Mouse (Mus musculus): Measurements from ENCODE around the gene Camk2g. TPM values are rescaled to one million over a fixed set of nuclear protein-coding genes. Genes with fewer than 3 reads are reported as not detected.

Gene Camk2g
- total and polyA plus RNA-seq, 3 experiments, result 15.7 to 33.1 (median 18.5) TPM

GRCm38 (mm10) chr14:20829523-20830366 is 35.9 kb upstream of the Camk2g start (continued):
- TF ChIP-seq ELF1 (IDR thresholded peaks at IDR 0.05; ENCODE audit: low read depth, low read length) (0 out of 2 replicates have a peak, but pooled peaks have one; percentile 31), MAX (IDR thresholded peaks at IDR 0.05; ENCODE audit: low read length) (peak; percentile 55; the same call in 1 of the 2 replicates), CHD2 (IDR thresholded peaks at IDR 0.05; ENCODE audit: low read length) (0 out of 2 replicates have a peak, but pooled peaks have one; percentile 31), TBP (conservative IDR thresholded peaks at IDR 0.05; ENCODE audit: low read depth, low read length) (0 out of 2 replicates have a peak, but pooled peaks have one; percentile 12), ZNF384 (IDR thresholded peaks at IDR 0.05; ENCODE audit: low read depth, low read length) (peak; percentile 88), MAFK (IDR thresholded peaks at IDR 0.05; ENCODE audit: insufficient replicate concordance, low read length) (peak; percentile 45; the same call in 1 of the 2 replicates)

- Histone ChIP-seq H3K36me3 (replicated peaks in 1 of 2; ENCODE audit: control insufficient read depth in 1 of 2, insufficient read depth in 1 of 2, low read length in 1 of 2) (no peaks in the 10 kb centered on the region), H3K27me3 (replicated peaks) (no peaks in the 10 kb centered on the region), H3K4me1 (ENCODE audit: control insufficient read depth in 1 of 2, insufficient read depth in 2 of 2) (peaks cover 18 to 81% of the 10 kb centered on the region in 2 experiments), H3K4me3 (replicated peaks in 1 of 3; ENCODE audit: low read depth in 2 of 3, low read length in 2 of 3, poor library complexity in 1 of 3) (no peak overlapping the region), H3K4me2 (ENCODE audit: insufficient read depth, low read depth, poor library complexity, severe bottlenecking) (no peak overlapping the region), H3K9me3 (replicated peaks; ENCODE audit: low read length) (no peaks in the 10 kb centered on the region), H3K9ac (ENCODE audit: insufficient read depth, low read depth) (no peak overlapping the region), H3K79me2 (replicated peaks; ENCODE audit: control insufficient read depth, extremely low read depth, insufficient read depth, poor library complexity, severe bottlenecking) (no peaks in the 10 kb centered on the region), H3K27ac (ENCODE audit: insufficient read depth, low read depth) (no peak overlapping the region)
- in situ Hi-C loops (cut with MboI; ENCODE audit: low pct_ligation_motif_present, low pct_unique_long_range_greater_than_20kb, low sequenced_read_pairs), result no loop called here
- DNase-seq (ENCODE audit: extremely low read depth), result no peak
- TF ChIP-seq CHD1 (IDR thresholded peaks at IDR 0.05; ENCODE audit: low read depth, low read length), result no peak
- TF ChIP-seq MYC (IDR thresholded peaks at IDR 0.05; ENCODE audit: low read depth, low read length), result no peak
- no peak for TF ChIP-seq JUND (conservative IDR thresholded peaks at IDR 0.05; ENCODE audit: low read depth, low read length)
- TF ChIP-seq MEF2A (IDR thresholded peaks at IDR 0.05; ENCODE audit: borderline replicate concordance, low read depth, low read length), result no peak
- no peak for TF ChIP-seq RAD21 (IDR thresholded peaks at IDR 0.05; ENCODE audit: low read depth, low read length)
- no peak for TF ChIP-seq NRF1 (IDR thresholded peaks at IDR 0.05; ENCODE audit: low read depth, low read length)
- TF ChIP-seq BHLHE40 (IDR thresholded peaks at IDR 0.05; ENCODE audit: low read depth, low read length), result no peak
- no peak for TF ChIP-seq JUN (IDR thresholded peaks at IDR 0.05; ENCODE audit: insufficient read depth, low read depth, low read length)
- TF ChIP-seq MAX (IDR thresholded peaks at IDR 0.05; ENCODE audit: low read length), result no peak
- no peak for TF ChIP-seq CTCF (conservative IDR thresholded peaks at IDR 0.05 in 1 of 2, IDR thresholded peaks at IDR 0.05 in 1 of 2; ENCODE audit: low read depth in 2 of 2, low read length in 2 of 2)
- no peak for TF ChIP-seq E2F4 (IDR thresholded peaks at IDR 0.05; ENCODE audit: insufficient replicate concordance, low read depth, low read length)
- no peak for TF ChIP-seq TBP (conservative IDR thresholded peaks at IDR 0.05; ENCODE audit: low read depth, low read length)
- dilution Hi-C loops (cut with MboI; ENCODE audit: extremely low pct_ligation_motif_present, extremely low pct_unique_long_range_greater_than_20kb, low sequenced_read_pairs), result no loop called here
These were observed 34.6 kb upstream of the Camk2g start for GRCm38 (mm10) chr14:20828524-20828923.

GRCm38 (mm10) chr14:20827491-20827890 is 33.6 kb upstream of the Camk2g start:
- Histone ChIP-seq H3K36me3 (replicated peaks in 1 of 2; ENCODE audit: control insufficient read depth in 1 of 2, insufficient read depth in 1 of 2, low read length in 1 of 2) (no peaks in the 10 kb centered on the region), H3K4me2 (ENCODE audit: insufficient read depth, low read depth, poor library complexity, severe bottlenecking) (no peak overlapping the region), H3K9me3 (replicated peaks; ENCODE audit: low read length) (no peaks in the 10 kb centered on the region), H3K27me3 (replicated peaks) (no peaks in the 10 kb centered on the region), H3K27ac (ENCODE audit: insufficient read depth, low read depth) (no peak overlapping the region), H3K9ac (ENCODE audit: insufficient read depth, low read depth) (no peak overlapping the region), H3K79me2 (replicated peaks; ENCODE audit: control insufficient read depth, extremely low read depth, insufficient read depth, poor library complexity, severe bottlenecking) (no peaks in the 10 kb centered on the region), H3K4me3 (replicated peaks in 1 of 3; ENCODE audit: low read depth in 2 of 3, low read length in 2 of 3, poor library complexity in 1 of 3) (no peak overlapping the region), H3K4me1 (ENCODE audit: control insufficient read depth in 1 of 2, insufficient read depth in 2 of 2) (peaks cover 16 to 73% of the 10 kb centered on the region in 2 experiments)
- TF ChIP-seq EP300 (IDR thresholded peaks at IDR 0.05; ENCODE audit: low read length), result no peak
- TF ChIP-seq SIN3A (IDR thresholded peaks at IDR 0.05; ENCODE audit: low read length), result no peak
- no peak for TF ChIP-seq JUND (conservative IDR thresholded peaks at IDR 0.05; ENCODE audit: low read depth, low read length)
- DNase-seq (ENCODE audit: extremely low read depth), result no peak
- dilution Hi-C loops (cut with MboI; ENCODE audit: extremely low pct_ligation_motif_present, extremely low pct_unique_long_range_greater_than_20kb, low sequenced_read_pairs), result no loop called here
- in situ Hi-C loops (cut with MboI; ENCODE audit: low pct_ligation_motif_present, low pct_unique_long_range_greater_than_20kb, low sequenced_read_pairs), result no loop called here
